Mouse (Mus musculus): Measurements from ENCODE around the gene Kcnb1.

Gene Kcnb1

DNA sequence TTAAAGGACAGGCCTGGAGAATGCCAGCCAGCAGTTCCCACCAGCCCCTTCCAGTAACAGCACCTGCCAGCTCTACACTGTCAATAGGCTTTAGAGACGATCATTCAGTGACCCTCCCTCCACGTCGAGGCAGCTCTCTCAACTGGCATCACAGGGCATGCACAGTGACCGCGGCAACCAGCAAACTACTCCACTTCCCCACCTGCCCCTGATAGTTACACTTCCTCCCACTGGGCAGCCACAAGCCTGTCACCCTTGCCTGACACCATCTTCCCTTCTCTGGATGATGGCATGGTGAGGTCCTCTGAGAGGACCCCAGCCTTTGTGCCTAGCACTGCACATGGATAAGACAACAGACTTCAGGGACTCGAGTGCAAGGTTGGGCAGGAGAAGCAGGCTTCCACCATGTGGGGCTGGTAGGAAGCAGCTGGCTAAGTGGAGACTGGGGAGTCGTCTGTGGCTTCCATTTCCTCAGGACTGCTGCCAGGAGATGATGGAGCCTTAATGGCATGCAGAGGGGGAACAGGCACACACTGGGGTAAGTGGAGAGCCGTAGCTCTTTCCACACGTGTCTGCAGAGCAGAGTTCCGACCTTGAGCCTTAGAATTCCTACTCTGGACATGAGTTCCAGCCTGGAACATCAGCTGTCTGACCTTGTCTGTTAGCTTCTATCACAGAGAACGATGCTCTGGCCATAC, 22.3 kb downstream of the Kcnb1 start:
- DNase-seq (ENCODE audit: low read depth, low spot score) = no peak

DNA sequence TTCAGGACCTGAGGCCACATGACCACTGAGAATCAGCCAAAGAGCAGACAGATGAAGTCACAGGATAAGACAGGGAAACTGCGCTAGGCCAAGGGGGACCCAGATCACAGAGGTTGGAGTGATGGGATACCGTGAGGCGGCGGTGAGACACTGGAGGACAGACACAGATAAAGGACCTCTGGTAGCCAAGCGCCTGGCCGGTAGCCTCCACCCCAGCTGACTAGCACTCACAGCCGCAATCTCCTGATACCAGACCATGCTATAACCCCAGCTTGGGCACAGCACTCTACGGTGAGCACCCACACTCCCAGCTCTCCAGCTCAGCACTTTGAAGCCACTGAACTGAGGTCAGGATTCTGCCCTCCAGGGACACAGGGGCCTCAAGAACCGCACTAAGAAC, 26.4 kb downstream of the Kcnb1 start:
- no peak for DNase-seq (ENCODE audit: low read depth, low spot score)

DNA sequence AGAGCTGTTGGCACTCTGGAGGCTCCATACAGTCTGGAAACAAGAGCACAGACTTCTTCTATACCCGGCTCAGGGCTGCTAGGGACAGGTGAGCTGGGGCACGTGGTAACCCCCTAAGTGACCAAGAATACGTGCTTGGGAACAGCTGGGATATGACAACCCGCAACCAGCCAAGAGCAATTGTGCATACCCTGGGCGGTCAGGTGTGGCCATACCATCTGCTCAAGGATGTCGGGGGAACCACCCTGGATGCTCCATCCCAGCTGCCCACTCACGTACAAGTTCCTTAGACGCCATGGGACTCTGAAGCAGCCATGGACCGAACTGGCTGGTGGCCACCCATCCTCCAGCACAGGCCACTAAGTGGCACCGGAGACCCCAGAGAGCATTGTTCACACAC, 26.8 kb downstream of the Kcnb1 start:
- no peak for DNase-seq (ENCODE audit: low read depth, low spot score)

DNA sequence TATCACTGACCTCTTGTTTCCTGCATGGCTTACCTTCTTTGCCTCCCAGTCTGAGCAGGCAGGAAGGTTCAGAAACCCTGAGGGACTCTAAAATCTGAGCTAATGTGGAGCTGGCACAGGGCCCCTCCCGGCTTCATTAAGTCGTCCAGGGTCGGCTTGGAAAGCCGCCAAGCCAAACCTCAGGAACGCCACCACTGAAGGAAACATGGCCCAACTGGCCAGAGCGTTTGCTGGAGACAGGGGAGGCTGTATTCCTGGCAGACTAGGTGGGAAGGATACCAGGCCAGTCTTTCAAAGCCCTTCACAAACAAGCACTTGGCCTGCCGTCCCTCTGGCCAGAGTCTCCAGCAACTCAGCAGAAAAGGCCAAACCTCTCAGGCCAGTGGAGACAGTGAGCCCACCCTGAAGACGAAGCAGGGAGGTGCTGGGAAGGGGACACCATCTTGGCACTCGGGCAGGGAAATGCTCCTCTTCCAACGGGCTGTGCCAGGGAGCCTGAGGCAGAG, 27.4 kb downstream of the Kcnb1 start:
- no peak for DNase-seq (ENCODE audit: low read depth, low spot score)

DNA sequence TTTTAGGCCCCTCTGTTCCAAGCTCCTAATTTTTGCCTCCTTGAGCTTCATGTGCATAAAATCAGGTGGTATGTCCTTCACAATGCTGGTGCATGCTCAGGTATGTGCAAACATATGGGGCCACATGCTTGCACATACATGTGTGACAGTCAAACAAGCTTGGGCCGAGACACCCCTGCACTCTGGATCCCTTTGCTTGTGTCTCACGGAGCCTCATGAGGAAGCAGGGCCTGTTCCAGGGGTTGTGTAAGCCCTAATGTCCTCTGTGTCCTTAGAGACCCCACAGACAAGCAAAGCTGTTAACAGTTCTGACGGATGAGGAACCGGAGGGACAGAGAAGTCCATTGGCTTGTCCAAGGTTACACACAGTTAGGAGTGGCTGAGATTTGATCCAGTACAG, 30.2 kb downstream of the Kcnb1 start:
- DNase-seq (ENCODE audit: low read depth, low spot score) = no peak

DNA sequence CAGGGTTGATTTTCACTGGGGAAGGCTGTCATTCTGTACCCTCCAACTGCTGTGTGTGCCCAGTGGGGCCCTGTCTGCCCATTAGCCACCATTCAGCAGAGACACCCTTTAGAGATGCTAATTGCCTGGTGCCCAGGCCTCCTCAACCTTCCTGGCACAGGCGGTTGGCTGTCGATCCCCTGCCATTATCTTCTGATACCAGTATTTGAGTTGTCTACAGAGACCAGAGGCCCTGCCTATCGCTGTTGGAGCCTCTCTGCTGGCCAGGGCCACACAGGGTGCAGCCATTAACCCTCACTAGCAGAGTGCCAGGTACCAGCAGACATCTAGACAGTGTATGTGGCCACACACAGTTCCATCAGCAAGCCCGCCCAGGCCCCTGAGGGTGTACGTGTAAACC, 31.2 kb downstream of the Kcnb1 start:
- no peak for DNase-seq (ENCODE audit: low read depth, low spot score)

DNA sequence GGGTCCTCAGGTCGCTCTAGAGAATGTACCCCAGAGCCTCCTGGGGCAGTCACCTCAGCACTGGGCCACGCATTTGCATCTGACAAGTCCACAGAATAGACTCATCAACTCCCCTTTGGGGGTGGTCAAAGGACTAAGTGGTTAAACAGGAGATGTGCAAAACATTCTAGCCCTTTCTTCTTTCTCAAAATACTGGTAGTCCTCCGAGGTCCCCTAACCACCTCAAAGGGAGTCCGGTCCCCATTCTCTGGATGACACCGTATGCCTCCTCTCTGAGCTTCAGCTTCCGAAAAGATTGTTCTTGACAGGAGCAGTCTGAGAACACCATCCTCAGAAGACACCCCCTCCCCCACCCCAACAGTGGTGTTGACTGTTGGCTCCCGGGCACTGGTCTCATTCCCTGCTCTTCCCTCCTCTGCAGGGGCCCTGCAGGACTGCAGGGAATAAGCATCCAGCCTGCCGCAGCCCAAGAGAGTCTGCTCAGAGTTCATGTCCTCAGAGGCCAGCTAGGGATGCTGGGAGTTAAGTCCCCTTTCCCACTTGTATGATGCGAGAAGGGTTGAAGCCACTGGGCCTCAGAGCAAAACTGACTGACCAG, 33.7 kb downstream of the Kcnb1 start:
- DNase-seq (ENCODE audit: low read depth, low spot score) = no peak

DNA sequence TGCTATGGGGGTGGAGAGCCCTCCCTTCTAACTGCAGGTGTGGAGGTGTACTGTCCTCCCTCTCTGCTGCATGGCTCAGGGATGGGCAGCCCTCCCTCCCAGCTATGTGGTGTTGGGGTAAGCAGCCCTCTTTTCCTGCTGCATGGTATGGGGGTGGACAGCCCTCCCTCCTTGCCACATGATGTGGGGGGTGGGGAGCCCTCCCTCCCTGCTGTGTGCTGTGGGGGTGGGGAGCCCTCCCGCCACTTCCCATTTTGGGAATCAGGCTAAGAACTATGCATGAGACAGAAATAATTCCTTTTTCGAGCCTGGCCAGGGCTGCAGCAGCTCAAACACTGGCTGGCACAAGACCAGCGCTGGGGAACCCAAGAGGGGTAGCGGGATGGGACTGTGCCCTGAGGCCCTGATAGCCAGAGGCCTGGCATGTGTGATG, 34.4 kb downstream of the Kcnb1 start:
- DNase-seq (ENCODE audit: low read depth, low spot score) = no peak

DNA sequence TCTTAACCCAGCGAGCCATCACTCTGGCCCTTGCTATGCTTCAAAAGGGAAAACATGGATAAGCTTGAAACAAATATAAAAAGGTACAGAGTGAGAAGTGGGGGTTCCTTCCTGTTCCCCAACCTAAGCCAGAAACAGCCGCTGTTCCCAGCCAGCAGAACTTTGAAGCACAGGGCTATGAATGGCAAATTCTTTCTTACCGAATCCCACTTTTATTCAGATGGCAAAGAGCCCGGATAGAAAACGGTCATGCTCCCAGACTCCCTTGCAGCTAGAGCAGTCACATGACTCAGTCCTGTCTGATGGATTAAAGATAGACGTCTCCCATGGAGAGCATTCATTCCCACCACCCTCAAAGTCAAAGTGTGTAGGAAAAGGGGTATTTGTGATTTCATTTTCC, 39.1 kb downstream of the Kcnb1 start:
- no peak for DNase-seq (ENCODE audit: low read depth, low spot score)

DNA sequence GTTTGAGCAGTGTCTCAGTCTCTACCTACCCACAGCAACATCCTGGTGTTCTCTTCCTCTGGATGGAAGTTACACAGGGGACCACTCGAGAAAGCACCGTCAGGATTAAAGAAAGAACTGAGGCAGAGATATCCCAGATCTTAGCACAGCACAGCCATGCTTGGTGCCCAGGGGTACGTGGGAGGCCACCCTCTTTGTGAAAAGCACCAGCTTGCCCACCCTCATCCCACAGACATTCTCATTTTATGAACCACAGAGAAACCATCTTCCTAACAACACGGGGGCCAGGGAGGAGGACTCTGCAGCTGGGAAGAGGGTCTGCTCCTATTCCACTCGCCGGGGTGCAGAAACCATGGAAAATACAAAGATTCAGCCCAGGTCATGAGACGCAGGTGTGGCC, 39.8 kb downstream of the Kcnb1 start:
- DNase-seq (ENCODE audit: low read depth, low spot score) = no peak

DNA sequence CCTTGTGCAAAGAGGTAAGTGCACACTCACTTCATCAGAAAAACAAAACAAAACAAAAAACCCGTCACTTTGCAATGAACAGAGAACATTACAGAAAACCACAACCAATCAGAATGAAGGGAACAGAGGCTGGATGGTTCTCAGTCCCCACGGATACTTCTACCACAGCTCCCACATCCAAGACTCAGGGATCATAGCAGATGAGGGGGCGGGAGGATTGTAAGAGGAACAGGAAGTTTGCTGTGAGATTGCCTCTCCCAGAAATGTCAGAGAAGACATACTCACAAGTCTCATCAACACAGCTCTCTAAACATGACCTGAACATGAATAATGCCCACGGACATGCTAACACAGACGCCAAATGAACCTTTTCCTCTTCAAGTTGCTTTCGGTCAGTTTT, 40.9 kb downstream of the Kcnb1 start:
- no peak for DNase-seq (ENCODE audit: low read depth, low spot score)

DNA sequence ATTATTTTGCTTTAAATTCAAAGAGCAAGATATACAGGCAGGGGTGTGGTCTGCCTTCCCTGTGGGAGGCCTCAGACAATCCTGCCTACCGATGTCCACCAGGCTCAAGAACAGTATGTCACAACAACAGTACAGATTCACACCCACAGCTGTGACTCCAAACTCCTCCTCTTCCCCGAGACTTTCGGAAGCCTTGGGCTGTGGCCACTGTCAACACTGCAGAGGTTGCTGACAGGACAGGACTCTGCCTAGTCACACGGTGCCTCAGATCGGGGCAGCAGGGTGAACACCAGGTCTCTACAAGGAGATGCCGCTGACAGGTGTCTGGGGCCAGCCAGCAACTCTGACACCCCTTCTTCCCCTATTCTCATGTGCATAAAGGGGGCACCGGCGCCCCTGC, 42.2 kb downstream of the Kcnb1 start:
- no peak for DNase-seq (ENCODE audit: low read depth, low spot score)

DNA sequence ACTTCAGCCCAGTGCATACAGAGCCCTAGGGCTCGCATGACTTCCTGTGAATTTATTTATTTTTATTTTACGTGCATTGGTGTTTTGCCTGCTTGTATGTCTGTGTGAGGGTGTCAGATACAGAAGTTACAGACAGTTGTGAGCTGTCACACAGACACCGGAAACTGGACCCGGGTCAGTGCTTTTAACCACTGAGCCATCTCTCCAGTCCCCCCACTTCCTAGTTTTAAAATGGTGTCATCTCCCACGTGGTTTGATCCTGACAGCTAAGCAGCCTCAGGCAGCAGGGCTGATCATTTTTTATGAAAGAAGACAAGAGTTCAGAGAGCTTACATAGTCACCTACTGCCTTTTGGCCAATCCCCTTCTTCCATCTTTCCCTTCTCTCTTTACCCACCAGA, 44.1 kb downstream of the Kcnb1 start:
- no peak for DNase-seq (ENCODE audit: low read depth, low spot score)

DNA sequence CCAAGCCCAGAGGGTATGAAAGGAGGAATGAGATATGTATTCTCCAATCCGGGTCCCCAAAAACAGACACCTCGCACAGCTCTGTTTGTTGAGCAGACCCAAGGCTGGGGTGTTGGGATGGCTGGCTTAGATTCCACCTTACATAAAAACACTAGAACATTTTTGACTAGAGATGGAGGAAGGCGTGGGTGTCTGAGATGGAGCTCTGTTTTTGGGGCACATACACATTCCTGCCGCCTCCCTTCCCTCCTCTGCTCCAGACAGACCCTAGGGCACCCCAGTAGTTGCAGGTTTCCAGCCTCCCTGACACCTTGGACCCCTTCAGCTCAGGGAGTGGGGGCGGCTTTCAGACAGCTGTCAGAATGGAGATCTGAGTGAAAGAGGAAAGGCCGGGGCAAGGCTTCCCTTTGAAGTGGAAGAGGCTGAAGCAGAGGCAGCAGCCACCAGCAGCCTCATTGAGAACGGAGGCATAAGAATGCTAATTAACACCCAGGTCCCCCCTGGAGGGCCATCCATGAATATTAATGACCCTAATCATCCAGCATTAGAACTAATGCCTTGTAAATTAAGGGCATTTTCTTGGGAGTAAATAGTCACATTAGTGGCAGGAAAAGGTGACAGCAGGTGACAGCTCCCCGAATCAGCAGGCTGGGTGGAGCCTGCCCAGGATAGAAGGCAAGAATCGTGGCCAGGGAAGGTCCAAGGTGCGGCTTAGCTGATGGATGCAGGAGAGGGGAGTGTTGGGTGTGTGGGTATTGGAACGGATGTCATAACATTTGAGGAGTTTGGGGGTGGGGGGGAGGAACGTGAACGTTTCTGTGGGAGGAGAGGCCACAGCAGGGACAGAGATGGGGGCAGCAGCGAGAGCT, 45.3 kb downstream of the Kcnb1 start:
- DNase-seq (ENCODE audit: low read depth, low spot score) = no peak

DNA sequence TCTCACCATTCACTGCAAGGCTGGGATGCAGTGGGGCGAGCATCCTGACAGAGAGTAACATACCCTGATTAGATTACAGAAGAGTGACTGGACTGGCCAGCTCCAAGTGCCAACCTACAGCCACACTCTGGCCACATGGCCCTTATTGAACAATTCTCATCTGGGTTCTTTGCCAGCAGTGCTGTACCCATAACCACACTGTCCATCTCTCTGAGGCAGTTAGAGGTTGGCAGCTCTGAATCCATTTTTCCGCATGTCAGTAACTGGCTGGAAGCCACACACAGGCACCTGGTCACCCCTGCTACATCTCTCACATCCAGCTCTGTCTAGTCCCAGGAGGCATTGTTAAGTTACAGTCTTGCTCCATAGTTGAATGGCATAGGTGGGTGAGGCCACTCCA, 46.0 kb downstream of the Kcnb1 start:
- DNase-seq (ENCODE audit: low read depth, low spot score) = no peak

DNA sequence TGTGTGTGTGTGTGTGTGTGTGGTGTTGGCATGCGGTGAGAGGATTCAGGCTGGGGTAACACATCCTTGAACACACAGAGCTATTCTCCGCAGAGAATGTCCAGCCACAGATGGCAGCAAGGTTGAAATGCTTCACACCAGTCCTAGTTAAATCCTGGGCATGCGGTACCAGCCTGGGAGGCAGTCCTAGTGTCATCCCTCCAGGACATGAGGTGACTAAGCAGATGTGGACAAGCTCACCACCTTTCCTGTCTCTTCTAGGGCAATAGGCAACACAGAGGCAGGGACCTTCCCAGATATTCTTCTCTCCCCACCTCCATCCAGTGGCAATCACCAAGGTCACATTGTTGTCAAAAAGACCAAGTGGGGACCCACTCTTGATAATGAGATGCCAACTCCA, 47.7 kb downstream of the Kcnb1 start:
- no peak for DNase-seq (ENCODE audit: low read depth, low spot score)

DNA sequence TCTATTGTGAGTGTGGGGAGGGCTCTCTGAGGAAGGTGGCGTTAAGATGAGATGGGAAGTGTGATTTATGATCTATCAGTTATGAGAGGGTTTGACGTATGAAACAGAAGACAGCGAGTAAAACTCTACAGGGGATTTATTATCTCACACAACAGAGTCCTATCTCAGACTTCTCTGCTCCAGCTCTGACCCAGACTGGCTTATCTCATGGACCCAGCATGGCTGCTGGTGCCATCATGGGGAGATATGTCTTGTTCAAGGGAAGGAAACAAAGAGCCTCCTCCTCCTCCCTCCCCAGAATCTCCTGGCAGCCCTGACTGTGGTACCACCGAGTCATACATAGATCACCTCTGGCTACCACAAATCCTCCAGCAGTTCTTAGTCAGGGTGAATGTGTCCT, 48.1 kb downstream of the Kcnb1 start:
- DNase-seq (ENCODE audit: low read depth, low spot score) = no peak

DNA sequence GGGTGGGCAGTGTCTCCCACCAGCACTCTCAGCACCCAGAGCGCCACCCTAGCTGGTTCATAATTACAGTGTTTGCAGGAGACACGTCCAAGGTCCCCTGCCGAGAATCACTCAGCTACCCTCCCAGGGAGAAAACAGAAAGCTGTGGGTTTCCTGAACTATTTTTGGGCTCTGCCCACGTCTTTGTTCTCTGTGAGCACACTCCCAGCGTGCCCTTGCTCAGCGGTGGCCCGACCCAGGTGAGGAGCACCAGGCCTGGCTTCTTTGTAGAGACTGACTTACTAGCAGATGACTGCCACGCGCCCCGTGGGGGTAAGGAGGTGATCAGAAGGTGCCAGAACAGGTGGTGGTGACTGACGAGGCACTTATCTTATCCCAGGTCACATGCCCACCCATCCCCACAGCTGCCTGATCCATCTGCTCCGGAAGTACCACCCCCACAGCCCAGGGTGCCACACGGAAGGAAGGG, 50.1 kb downstream of the Kcnb1 start:
- DNase-seq (ENCODE audit: low read depth, low spot score) = no peak

DNA sequence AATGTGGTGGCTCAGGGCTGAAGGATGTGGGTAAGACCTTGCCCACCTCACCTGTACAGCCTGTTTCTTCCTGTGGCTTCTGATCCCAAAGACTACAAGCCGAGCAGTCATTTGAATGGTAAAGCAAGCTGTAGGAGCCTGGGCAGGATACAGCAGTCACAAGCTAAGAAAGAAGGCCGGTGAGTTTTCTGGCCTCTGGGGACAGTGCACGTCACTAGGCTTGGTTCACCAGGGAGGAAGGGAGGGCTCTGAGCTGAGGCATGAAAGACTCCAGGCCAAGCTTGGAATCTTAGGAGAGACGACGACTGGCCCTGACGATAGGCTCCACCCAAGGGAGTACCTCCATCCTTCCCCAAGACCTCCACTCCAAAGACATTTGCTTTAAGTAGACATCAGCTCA, 51.3 kb downstream of the Kcnb1 start:
- DNase-seq (ENCODE audit: low read depth, low spot score) = no peak

DNA sequence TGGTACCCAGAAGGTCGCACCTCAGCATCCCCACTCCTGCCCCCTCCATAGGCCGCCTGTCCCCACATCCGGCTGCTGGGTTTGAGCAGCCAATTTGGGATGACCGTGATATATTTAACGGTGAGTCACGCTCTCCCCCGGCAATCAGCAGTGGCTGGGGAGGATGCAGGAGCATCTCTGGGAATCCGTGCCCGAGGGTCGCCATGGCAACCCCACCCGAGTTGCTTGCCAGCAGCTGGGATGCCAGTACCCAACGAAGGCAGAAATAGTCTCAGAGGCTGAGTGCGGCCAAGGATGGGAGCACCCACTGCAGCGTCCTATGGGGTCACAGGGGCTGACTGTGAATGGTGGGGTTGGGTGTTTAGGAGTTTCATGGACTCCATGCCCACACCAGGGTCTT, 53.0 kb downstream of the Kcnb1 start:
- DNase-seq (ENCODE audit: low read depth, low spot score) = no peak

DNA sequence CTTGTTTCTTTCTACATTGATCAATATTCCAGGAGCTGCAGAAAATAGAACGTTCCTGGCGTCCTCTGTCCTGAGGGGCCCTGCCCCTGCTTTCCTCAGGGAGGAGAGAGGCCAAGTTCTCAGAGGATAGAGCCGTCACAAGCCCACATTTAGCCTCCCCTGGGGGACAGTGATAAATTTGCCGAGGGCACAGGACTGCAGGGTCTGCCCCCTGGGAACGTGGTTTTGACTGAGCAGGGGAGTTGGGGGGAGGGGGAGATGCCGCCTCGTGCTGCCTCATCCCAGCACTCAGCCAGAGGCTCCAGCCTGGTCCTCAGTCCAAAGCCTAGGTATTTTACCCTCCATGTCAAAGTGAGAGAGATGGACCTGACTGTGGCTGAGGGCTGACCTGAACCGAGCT, 57.9 kb downstream of the Kcnb1 start:
- DNase-seq (ENCODE audit: low read depth, low spot score) = no peak

DNA sequence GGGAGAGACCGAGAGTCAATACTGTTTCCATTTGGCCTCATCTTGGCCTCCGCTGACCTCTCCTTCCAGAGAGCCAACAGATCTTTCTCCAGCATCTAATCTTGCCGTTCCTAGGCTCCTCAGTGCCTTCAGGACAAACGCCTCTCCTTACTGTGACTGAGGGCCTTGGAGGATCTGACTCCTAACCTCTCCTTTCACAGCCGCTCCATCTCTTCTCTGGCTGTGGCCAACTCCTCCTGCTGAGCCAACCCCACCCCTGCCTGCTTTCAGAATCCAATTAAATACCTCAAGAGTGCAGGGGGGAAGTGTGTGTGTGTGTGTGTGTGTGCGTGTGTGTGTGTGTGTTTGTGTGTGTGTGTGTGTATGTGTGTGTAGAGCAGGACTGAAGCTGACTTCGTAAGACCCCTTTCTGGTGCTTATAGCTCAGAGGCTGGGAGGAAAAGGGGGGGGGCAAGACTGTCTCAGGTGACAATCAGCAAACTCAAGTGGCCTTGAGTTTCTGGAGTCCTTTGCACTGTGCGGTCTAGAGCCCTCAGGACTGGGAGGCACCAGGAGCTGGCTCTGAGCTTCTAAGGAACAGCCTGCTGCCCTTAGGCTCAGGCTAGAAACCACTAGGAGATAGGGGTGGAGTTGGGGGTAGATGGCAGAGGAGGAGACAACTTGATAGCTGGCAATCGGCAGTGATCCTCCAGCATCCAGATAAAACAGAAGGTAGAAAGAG, 59.7 kb downstream of the Kcnb1 start:
- no peak for DNase-seq (ENCODE audit: low read depth, low spot score)

All from WW6 (cell line).